Mouse (Mus musculus): ENCODE measurements around the gene Vmn1r159.
"Not testable (repeated sequence)": the region's sequence is repeated elsewhere in the genome, so short reads cannot be mapped to it uniquely, and the experiment has no call there.

Gene Vmn1r159

GRCm38 (mm10) chr7:22843505-22843904 is at the start of gene Vmn1r159:
Gene Vmn1r159 (minus strand): TSS chr7:22843605.
- DNase-seq, result not testable (repeated sequence)

GRCm38 (mm10) chr7:22870924-22871323 is 27.5 kb upstream of the Vmn1r159 start, which contains the start of gene Vmn1r160:
Gene Vmn1r160 (plus strand): TSS chr7:22871224.
- not testable (repeated sequence) for DNase-seq

Measured in heart, adult 11 months (tissue).